Mouse (Mus musculus): ENCODE measurements around the gene Trabd2b.

- TF ChIP-seq CTCF (IDR thresholded peaks at IDR 0.05; ENCODE audit: insufficient read depth, low read depth, low read length) = no peak
- TF ChIP-seq POLR2A (IDR thresholded peaks at IDR 0.05; ENCODE audit: insufficient read depth, low read depth, low read length) = no peak
These were observed 251.4 kb downstream of the Trabd2b start for GRCm38 (mm10) chr4:114657933-114658332.
